15 mouse cellular contexts compared by ENCODE assay signal in the genomic region with DNA sequence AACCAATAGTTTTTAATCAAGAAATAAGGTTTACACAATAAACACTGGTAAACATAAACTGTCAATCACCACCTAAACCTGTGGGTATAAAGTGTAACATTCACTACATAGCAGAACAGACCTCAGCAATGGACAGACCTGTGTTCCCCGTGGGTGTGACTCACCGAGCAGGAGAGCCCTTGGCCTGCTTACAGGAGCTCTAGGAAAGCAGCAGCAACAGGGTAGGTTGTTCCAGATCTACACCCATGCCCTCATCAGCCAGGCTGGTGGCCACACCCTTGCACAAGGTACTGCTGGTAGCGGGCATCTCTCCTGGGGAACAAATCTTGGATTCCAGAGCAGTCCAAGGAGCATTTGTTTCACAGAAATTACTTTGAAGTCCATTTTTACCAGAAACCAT.
"Had no signal": no experiment of that assay in that cellular context is flagged by ENCODE, and none has a peak within 500 bp of the region (broad histone marks: within the 10 kb centered on the region; RNA-seq: fewer than 3 reads in every experiment).

No protein-coding gene starts in this region.

- H3K4me2 ChIP-seq: limb, embryonic 13.5 days; liver, embryonic 12.5 days; liver, embryonic 15.5 days; midbrain, embryonic 11.5 days had no signal

- H3K36me3 ChIP-seq: limb, embryonic 10.5 days; limb, embryonic 13.5 days; liver, embryonic 12.5 days; liver, embryonic 15.5 days had no signal

- H3K9ac ChIP-seq: limb, embryonic 13.5 days; liver, embryonic 12.5 days; liver, embryonic 15.5 days had no signal

- H3K9me3 ChIP-seq: limb, embryonic 10.5 days; limb, embryonic 13.5 days; liver, embryonic 12.5 days; liver, embryonic 15.5 days had no signal

- ATAC-seq: liver, embryonic 12.5 days had no signal

- H3K27ac ChIP-seq: layer of hippocampus, adult 2 months; limb, embryonic 10.5 days; limb, embryonic 13.5 days; liver, embryonic 12.5 days; liver, embryonic 15.5 days had no signal

- H3K4me3 ChIP-seq: layer of hippocampus, adult 2 months; limb, embryonic 10.5 days; limb, embryonic 13.5 days; liver, embryonic 12.5 days; liver, embryonic 15.5 days had no signal

- H3K27me3 ChIP-seq: limb, embryonic 13.5 days; liver, embryonic 12.5 days; liver, embryonic 15.5 days had no signal

- DNase-seq: kidney, adult 18-20 months; kidney, adult 9 months; layer of hippocampus, adult 9-11 months; liver; midbrain, embryonic 14.5 days; right cerebral cortex, adult 18-20 months; right cerebral cortex, postnatal 14 days; right cerebral cortex, postnatal 4 days; thymus, postnatal 25 days had no signal
